Mouse (Mus musculus) brain, adult 10 weeks (tissue): Measurements from ENCODE around the gene 1700109H08Rik. TPM values are rescaled to one million over a fixed set of nuclear protein-coding genes. Genes with fewer than 3 reads are reported as not detected.

Experiments
- polyA plus RNA-seq: library from polyadenylated mRNA; stranded (reverse); fragments of 350-450 nt; fragmentation: Illumina TruSeq; extraction: RNeasy Lipid Tissue Mini Kit (QIAGEN cat#74804); gene quantifications from one replicate; pipeline ENCODE4 v1.2.3, GENCODE M21; 2015; ENCODE audit warnings: low read depth, low replicate concordance

The 1700109H08Rik gene
- 3.9 TPM for polyA plus RNA-seq

GRCm38 (mm10) chr5:3571266-3571665 is at the start of gene 1700109H08Rik:
Gene 1700109H08Rik (plus strand): TSS chr5:3571566.

GRCm38 (mm10) chr5:3543629-3544479 is 27.5 kb upstream of the 1700109H08Rik start, which contains the start of gene Fam133b:
Gene Fam133b (plus strand): TSS chr5:3543833.

GRCm38 (mm10) chr5:3595693-3596398 is 24.5 kb downstream of the 1700109H08Rik start, which contains the start of gene Pex1:
Gene Pex1 (plus strand): TSS chr5:3596066.

GRCm38 (mm10) chr5:3596399-3596766 is 25.0 kb downstream of the 1700109H08Rik start, which contains the start of gene Rbm48:
Gene Rbm48 (minus strand): TSS chr5:3596585.

Other genes starting within 250 kb of the 1700109H08Rik start
- gene Cdk6, start 230.1 kb upstream of the 1700109H08Rik start, polyA plus RNA-seq = 0.74 TPM
- gene Fam133b, start 27.7 kb upstream of the 1700109H08Rik start, polyA plus RNA-seq = 60.1 TPM
- 25.1 TPM for gene Pex1, start 24.5 kb downstream of the 1700109H08Rik start, polyA plus RNA-seq
- 11.6 TPM for gene Rbm48, start 25.0 kb downstream of the 1700109H08Rik start, polyA plus RNA-seq
- gene Tmbim7, start 79.6 kb downstream of the 1700109H08Rik start, polyA plus RNA-seq = not detected
- 125 TPM for gene Gatad1, start 85.6 kb downstream of the 1700109H08Rik start, polyA plus RNA-seq
- gene Ankib1, start 231.4 kb downstream of the 1700109H08Rik start, polyA plus RNA-seq = 26.6 TPM
- 44.1 TPM for gene Krit1, start 231.6 kb downstream of the 1700109H08Rik start, polyA plus RNA-seq